Mouse (Mus musculus) spleen, adult 18-20 months (tissue): ENCODE measurements at regions not wholly inside any gene's neighbourhood (a gene's known extent, or its start where the extent isn't known, plus 50 kb on each side); places are given as distances from the start of the nearest gene placed in this dataset.
"Not testable (repeated sequence)": the region's sequence is repeated elsewhere in the genome, so short reads cannot be mapped to it uniquely, and the experiment has no call there.

Experiments
- DNase-seq, 2 experiments: peaks; one replicate each; pipeline ENCODE4 v3.0.0; 2022; ENCODE audit warnings: mixed read lengths in 2 of 2

GRCm38 (mm10) chr8:39833251-39833650 lies 841.6 kb upstream of the Adam24 start:
- no peak for DNase-seq

- no peak for DNase-seq
These were observed 828.0 kb upstream of the Adam24 start for GRCm38 (mm10) chr8:39846854-39847253.

GRCm38 (mm10) chr8:39862544-39862943 lies 812.3 kb upstream of the Adam24 start:
- DNase-seq, result no peak

- no peak for DNase-seq
These were observed 772.6 kb upstream of the Adam24 start for GRCm38 (mm10) chr8:39902251-39902650.

GRCm38 (mm10) chr8:39912926-39913325 lies 762.0 kb upstream of the Adam24 start:
- no peak for DNase-seq

- DNase-seq, result no peak
These were observed 753.5 kb upstream of the Adam24 start for GRCm38 (mm10) chr8:39921336-39921735.

GRCm38 (mm10) chr8:39923741-39924140 lies 751.1 kb upstream of the Adam24 start:
- DNase-seq, result no peak

- no peak for DNase-seq
These were observed 724.5 kb upstream of the Adam24 start for GRCm38 (mm10) chr8:39950178-39950896.

- DNase-seq, result no peak
These were observed 720.4 kb upstream of the Adam24 start for GRCm38 (mm10) chr8:39954497-39954896.

- DNase-seq, result no peak
These were observed 720.0 kb upstream of the Adam24 start for GRCm38 (mm10) chr8:39954924-39955323.

GRCm38 (mm10) chr8:40005207-40005837 lies 669.6 kb upstream of the Adam24 start:
- no peak for DNase-seq

- DNase-seq, result no peak
These were observed 655.5 kb upstream of the Adam24 start for GRCm38 (mm10) chr8:40019281-40019943.

GRCm38 (mm10) chr8:40064145-40064544 lies 610.7 kb upstream of the Adam24 start:
- DNase-seq, result no peak

GRCm38 (mm10) chr8:40071131-40071530 lies 603.7 kb upstream of the Adam24 start:
- DNase-seq, result no peak

GRCm38 (mm10) chr8:40080976-40081375 lies 593.9 kb upstream of the Adam24 start:
- not testable (repeated sequence) for DNase-seq

GRCm38 (mm10) chr8:40084129-40084528 lies 590.7 kb upstream of the Adam24 start:
- no peak for DNase-seq

GRCm38 (mm10) chr8:40089377-40089776 lies 585.5 kb upstream of the Adam24 start:
- DNase-seq, result no peak

GRCm38 (mm10) chr8:40124402-40124801 lies 550.5 kb upstream of the Adam24 start:
- DNase-seq, result no peak

GRCm38 (mm10) chr8:40127141-40127540 lies 547.7 kb upstream of the Adam24 start:
- no peak for DNase-seq

- no peak for DNase-seq
These were observed 542.1 kb upstream of the Adam24 start for GRCm38 (mm10) chr8:40132662-40133257.

- DNase-seq, result peak in 1 of 2 experiments; percentile 40
These were observed 523.7 kb upstream of the Adam24 start for GRCm38 (mm10) chr8:40150911-40151797.

GRCm38 (mm10) chr8:40152451-40152850 lies 522.4 kb upstream of the Adam24 start:
- DNase-seq, result no peak
